Mouse (Mus musculus) MEL-GATA-1-ER (cell line): ENCODE results near the gene Tsen54.
"Not testable (repeated sequence)": the region's sequence is repeated elsewhere in the genome, so short reads cannot be mapped to it uniquely, and the experiment has no call there.

Experiments used
- DNase-seq: peaks from one replicate; pipeline ENCODE4 v3.0.0-alpha.2; 2012; ENCODE audit warnings: low read depth; ENCODE audit errors: extremely low read depth

Gene Tsen54

GRCm38 (mm10) chr11:115829036-115829435 is 14.5 kb downstream of the Tsen54 start:
- DNase-seq = no peak

GRCm38 (mm10) chr11:115830550-115831325 is 16.2 kb downstream of the Tsen54 start:
- DNase-seq = no peak

- no peak for DNase-seq
Observed at GRCm38 (mm10) chr11:115831518-115831917, 17.0 kb downstream of the Tsen54 start.

- no peak for DNase-seq
Observed at GRCm38 (mm10) chr11:115832064-115832463, 17.5 kb downstream of the Tsen54 start.

GRCm38 (mm10) chr11:115832523-115832922 is 18.0 kb downstream of the Tsen54 start:
- no peak for DNase-seq

GRCm38 (mm10) chr11:115833021-115833513 is 18.5 kb downstream of the Tsen54 start:
- no peak for DNase-seq

GRCm38 (mm10) chr11:115834033-115834432 is 19.5 kb downstream of the Tsen54 start:
- DNase-seq = no peak

GRCm38 (mm10) chr11:115836656-115837395 is 22.3 kb downstream of the Tsen54 start:
- DNase-seq = no peak

GRCm38 (mm10) chr11:115837606-115838345 is 23.3 kb downstream of the Tsen54 start:
- DNase-seq = no peak

GRCm38 (mm10) chr11:115838895-115839311 is 24.4 kb downstream of the Tsen54 start:
- no peak for DNase-seq

GRCm38 (mm10) chr11:115839732-115840131 is 25.2 kb downstream of the Tsen54 start:
- no peak for DNase-seq

GRCm38 (mm10) chr11:115841044-115841443 is 26.5 kb downstream of the Tsen54 start:
- no peak for DNase-seq

- peak; percentile 87 for DNase-seq
Observed at GRCm38 (mm10) chr11:115841961-115842550, 27.5 kb downstream of the Tsen54 start.

GRCm38 (mm10) chr11:115843141-115843890 is 28.8 kb downstream of the Tsen54 start:
- no peak for DNase-seq

GRCm38 (mm10) chr11:115843891-115844239 is 29.3 kb downstream of the Tsen54 start:
- no peak for DNase-seq

GRCm38 (mm10) chr11:115844240-115844639 is 29.7 kb downstream of the Tsen54 start:
- DNase-seq = no peak

GRCm38 (mm10) chr11:115845819-115846218 is 31.3 kb downstream of the Tsen54 start:
- DNase-seq = no peak

GRCm38 (mm10) chr11:115854674-115855073 is 40.1 kb downstream of the Tsen54 start:
- no peak for DNase-seq

- not testable (repeated sequence) for DNase-seq
Observed at GRCm38 (mm10) chr11:115857146-115857545, 42.6 kb downstream of the Tsen54 start.

GRCm38 (mm10) chr11:115857936-115858335 is 43.4 kb downstream of the Tsen54 start:
- no peak for DNase-seq

GRCm38 (mm10) chr11:115858354-115858753 is 43.8 kb downstream of the Tsen54 start, which contains the start of gene Myo15b:
Gene Myo15b, plus strand, starts transcription at chr11:115858406.
- DNase-seq = no peak
